Mouse (Mus musculus) limb, embryonic 15.5 days (tissue): ENCODE results near the gene Foxp4. TPM values are rescaled to one million over a fixed set of nuclear protein-coding genes. Genes with fewer than 3 reads are reported as not detected.

Experiments
- ATAC-seq: fragments of 200-750 bp; cut with Nextera tagmentation; 2 replicates; pipeline ENCODE4 v1.8.0; 2017; ENCODE audit warnings: low read depth, moderate TSS enrichment; ENCODE audit not compliant: insufficient number of reproducible peaks, low FRiP score, low TSS enrichment
- H3K27ac ChIP-seq: fragments of 300-500 bp; sonication (generic); 2 replicates; pipeline ENCODE4 v1.5.1; 2015; ENCODE audit warnings: moderate library complexity, mild to moderate bottlenecking, inconsistent platforms
- H3K27me3 ChIP-seq: fragments of 300-500 bp; sonication (generic); 2 replicates; pipeline ENCODE4 v1.6.1; 2015; ENCODE audit warnings: inconsistent platforms
- H3K36me3 ChIP-seq: fragments of 300-500 bp; sonication (generic); 2 replicates; pipeline ENCODE4 v1.6.1; 2015; ENCODE audit warnings: inconsistent platforms
- H3K4me1 ChIP-seq: fragments of 300-500 bp; sonication (generic); 2 replicates; pipeline ENCODE4 v1.6.1; 2015; ENCODE audit warnings: inconsistent platforms
- H3K4me2 ChIP-seq: fragments of 300-500 bp; sonication (generic); 2 replicates; pipeline ENCODE4 v1.6.1; 2015; ENCODE audit warnings: mild to moderate bottlenecking, inconsistent platforms
- H3K4me3 ChIP-seq: fragments of 300-500 bp; sonication (generic); 2 replicates; pipeline ENCODE4 v1.5.1; 2015; ENCODE audit warnings: mild to moderate bottlenecking, inconsistent platforms
- H3K9ac ChIP-seq: fragments of 300-500 bp; sonication (generic); 2 replicates; pipeline ENCODE4 v1.6.1; 2015; ENCODE audit warnings: inconsistent platforms
- H3K9me3 ChIP-seq: fragments of 300-500 bp; sonication (generic); 2 replicates; pipeline ENCODE4 v1.6.1; 2016; ENCODE audit warnings: inconsistent platforms
- WGBS: fragments of 180-500 bp; shearing (Covaris S2); methylation state at CpG from one replicate; pipeline ENCODE4 v1.1.7; 2015; 5-methylcytosine and 5-hydroxymethylcytosine counted together
- polyA plus RNA-seq: library from polyadenylated mRNA; unstranded; fragments of >200 nt; fragmentation: Nextera tagmentation; extraction: Ambion mirVana; gene quantifications from 2 replicates; pipeline ENCODE4 v1.2.1, GENCODE M21; 2015

Foxp4 gene
- polyA plus RNA-seq, 1 experiment from 2014 or later = 22.4 TPM

GRCm38 (mm10) chr17:47949441-47949840, 25.0 kb upstream of the Foxp4 start:
- H3K27me3 ChIP-seq = 0 out of 2 replicates have a peak, but pooled peaks cover 4% of the 10 kb centered on the region
- no peak for ATAC-seq
- no peaks in the 10 kb centered on the region for H3K9me3 ChIP-seq
- H3K4me3 ChIP-seq = no peak overlapping the region
- H3K36me3 ChIP-seq = no peaks in the 10 kb centered on the region
- no peak overlapping the region for H3K4me2 ChIP-seq
- H3K27ac ChIP-seq = no peak overlapping the region
- WGBS = 92% methylated on average over 12 of the region's 12 CpGs
- peaks cover 22% of the 10 kb centered on the region for H3K4me1 ChIP-seq
- H3K9ac ChIP-seq = no peak overlapping the region

DNA sequence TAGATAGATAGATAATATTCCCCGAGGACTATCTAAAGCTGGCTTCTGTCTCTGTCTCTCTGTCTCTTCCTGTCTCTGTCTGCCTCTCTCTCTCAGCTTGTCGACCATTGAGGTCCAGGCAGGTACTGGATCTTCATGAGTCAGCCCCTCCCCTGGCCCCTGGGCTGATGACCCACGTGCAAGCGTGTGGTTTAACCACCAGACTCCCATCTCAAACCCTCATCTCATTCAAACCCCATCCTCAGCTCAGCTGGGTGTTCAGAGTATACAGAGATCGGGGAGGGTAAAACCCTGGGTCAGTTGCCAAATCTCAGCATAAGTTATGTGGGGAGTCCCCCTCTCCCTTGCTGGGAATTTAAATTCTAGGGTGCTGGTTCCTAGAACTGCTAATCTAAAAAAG, 24.3 kb upstream of the Foxp4 start:
- Histone ChIP-seq H3K36me3 (no peaks in the 10 kb centered on the region), H3K27ac (no peak overlapping the region), H3K9ac (no peak overlapping the region), H3K4me2 (no peak overlapping the region), H3K4me3 (no peak overlapping the region), H3K9me3 (no peaks in the 10 kb centered on the region), H3K4me1 (peaks cover 23% of the 10 kb centered on the region), H3K27me3 (0 out of 2 replicates have a peak, but pooled peaks cover 4% of the 10 kb centered on the region)
- 66% methylated on average over 5 of the region's 5 CpGs for WGBS
- no peak for ATAC-seq

DNA sequence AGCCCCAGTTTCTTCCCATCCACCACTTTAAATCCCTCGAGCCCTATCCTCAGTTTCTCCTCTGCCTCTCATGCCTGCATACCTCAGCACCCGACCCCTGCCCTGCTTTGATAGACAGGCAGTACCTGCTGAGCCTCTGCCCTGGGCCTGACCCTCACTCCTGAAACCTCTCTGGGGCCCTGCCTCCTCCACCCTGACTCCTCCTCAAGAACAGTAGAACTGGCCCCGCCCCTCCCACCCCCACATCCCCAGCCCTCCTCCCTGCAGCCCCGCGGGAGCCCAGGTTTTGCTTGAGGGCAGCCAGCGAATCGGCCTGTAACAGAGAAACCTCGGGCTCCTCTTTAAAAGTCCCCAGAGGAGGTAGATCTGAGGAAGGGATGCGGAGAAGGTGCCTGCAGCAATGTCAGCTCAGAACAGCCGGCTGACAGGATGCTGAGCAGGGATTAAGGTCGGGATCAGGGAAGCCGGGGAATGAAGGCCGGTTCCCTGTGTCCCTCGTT, 22.5 kb upstream of the Foxp4 start:
- Histone ChIP-seq H3K9ac (no peak overlapping the region), H3K4me3 (no peak overlapping the region), H3K9me3 (no peaks in the 10 kb centered on the region), H3K4me2 (0 out of 2 replicates have a peak overlapping the region, but pooled peaks have one; percentile 7), H3K36me3 (no peaks in the 10 kb centered on the region), H3K4me1 (peaks cover 19% of the 10 kb centered on the region), H3K27me3 (no peaks in the 10 kb centered on the region), H3K27ac (no peak overlapping the region)
- WGBS = 9% methylated on average over 14 of the region's 14 CpGs
- ATAC-seq = no peak

DNA sequence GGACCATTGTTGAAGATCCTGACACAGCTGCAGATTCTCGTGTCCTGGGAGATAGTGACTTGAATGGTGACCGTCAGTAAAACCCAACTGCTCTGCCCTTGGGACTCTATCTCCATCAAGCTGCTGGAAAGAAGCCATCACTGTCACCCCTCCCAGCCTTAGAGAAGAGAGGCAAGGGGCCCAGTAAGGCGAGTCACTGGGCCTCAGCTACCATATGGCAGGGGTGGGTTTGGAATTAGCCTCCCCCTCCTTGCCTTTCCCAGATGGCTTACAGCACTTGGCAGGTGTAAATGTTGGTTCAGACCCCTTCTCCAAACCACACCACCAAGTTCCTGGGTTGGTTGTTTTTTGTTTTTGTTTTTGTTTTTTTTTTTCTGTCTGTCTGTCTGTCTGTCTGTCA, 21.7 kb upstream of the Foxp4 start:
- H3K27ac ChIP-seq = no peak overlapping the region
- ATAC-seq = no peak
- no peak overlapping the region for H3K4me2 ChIP-seq
- no peak overlapping the region for H3K4me3 ChIP-seq
- WGBS = 69% methylated on average over 3 of the region's 3 CpGs
- no peak overlapping the region for H3K9ac ChIP-seq
- H3K9me3 ChIP-seq = no peaks in the 10 kb centered on the region
- H3K36me3 ChIP-seq = no peaks in the 10 kb centered on the region
- no peaks in the 10 kb centered on the region for H3K27me3 ChIP-seq
- H3K4me1 ChIP-seq = peaks cover 19% of the 10 kb centered on the region

DNA sequence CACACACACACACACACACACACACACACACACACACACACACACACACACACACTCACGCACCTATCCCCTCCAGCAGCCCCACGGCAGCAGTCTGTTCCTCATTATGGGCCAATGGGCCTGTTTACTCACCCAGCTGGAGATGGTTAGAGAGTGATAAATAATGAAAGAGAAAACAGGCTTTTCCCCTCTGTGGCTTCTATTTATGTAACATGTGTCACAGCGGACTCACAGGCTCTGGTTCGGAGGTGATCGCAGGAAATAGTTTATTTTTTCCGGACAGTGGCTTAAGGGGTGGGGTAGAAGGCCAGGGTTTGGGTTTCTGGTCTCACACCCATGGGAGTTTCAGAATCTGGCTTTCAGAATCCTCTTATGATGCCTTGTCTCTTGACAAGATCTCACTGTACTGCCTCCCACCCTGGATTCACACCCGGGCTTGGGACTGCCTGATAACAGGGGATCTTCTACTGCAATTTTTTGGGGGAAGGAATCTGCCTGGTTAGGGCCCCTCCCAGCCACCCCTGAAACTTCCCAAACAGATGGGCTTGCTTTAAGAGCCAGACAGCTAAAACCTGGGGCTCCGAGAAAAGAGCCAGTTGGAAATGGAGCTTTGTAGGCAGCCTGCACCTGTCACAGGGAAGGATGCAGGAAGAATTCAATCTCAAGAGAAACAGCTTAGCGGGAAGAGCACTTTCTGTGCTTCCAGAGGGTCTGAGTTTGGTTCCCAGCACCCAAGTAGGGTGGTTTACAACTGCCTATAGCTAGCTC, 18.8 kb upstream of the Foxp4 start:
- 26% methylated on average over 9 of the region's 9 CpGs for WGBS
- no peaks in the 10 kb centered on the region for H3K36me3 ChIP-seq
- no peak overlapping the region for H3K4me2 ChIP-seq
- no peak overlapping the region for H3K4me3 ChIP-seq
- no peak for ATAC-seq
- no peaks in the 10 kb centered on the region for H3K27me3 ChIP-seq
- peaks cover 19% of the 10 kb centered on the region for H3K4me1 ChIP-seq
- H3K27ac ChIP-seq = no peak overlapping the region
- H3K9me3 ChIP-seq = no peaks in the 10 kb centered on the region
- no peak overlapping the region for H3K9ac ChIP-seq

DNA sequence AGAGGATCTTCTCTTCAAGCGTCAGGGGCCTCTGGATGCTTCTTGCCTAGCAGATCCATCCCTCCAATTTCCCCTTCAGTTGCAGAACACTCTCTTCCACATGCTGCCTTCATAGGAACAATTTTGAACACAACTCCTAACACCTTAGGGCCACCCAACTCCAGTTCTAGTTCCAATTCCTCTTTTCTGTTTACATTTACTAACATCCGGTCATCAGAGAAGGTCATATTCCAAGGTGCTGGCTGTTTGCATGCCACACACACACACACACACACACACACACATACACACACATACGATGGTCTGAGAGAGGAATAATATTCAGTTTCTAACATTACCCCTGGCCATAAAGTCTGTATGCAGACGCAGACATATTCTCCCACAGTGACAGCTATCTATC, 17.6 kb upstream of the Foxp4 start:
- Histone ChIP-seq H3K36me3 (no peaks in the 10 kb centered on the region), H3K4me2 (no peak overlapping the region), H3K9me3 (no peaks in the 10 kb centered on the region), H3K27me3 (no peaks in the 10 kb centered on the region), H3K9ac (no peak overlapping the region), H3K27ac (no peak overlapping the region), H3K4me3 (no peak overlapping the region), H3K4me1 (peaks cover 14% of the 10 kb centered on the region)
- 77% methylated on average over 4 of the region's 4 CpGs for WGBS
- ATAC-seq = no peak

DNA sequence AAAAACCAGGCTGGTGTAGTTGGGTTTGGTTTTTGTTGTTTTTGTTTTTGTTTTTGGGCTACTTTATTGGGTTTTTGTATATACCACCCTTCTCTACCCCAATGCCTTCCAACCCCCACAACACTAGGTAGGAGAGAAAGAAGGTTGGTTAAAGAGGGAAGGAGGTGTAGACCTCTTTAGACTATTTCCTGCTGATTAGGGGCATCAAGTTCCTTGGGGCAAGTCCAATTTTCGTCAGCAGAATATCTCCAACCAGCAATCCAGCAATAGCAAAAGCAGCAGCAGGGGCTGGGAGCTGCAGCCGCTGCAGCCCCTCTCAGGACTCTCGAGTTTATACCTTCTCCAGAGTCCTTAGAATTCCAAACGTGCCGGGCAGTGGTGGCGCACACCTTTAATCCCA, 14.4 kb upstream of the Foxp4 start:
- WGBS = 59% methylated on average over 6 of the region's 6 CpGs
- Histone ChIP-seq H3K27me3 (no peaks in the 10 kb centered on the region), H3K4me3 (no peak overlapping the region), H3K27ac (no peak overlapping the region), H3K4me2 (no peak overlapping the region), H3K4me1 (peaks cover 8% of the 10 kb centered on the region), H3K36me3 (no peaks in the 10 kb centered on the region), H3K9me3 (no peaks in the 10 kb centered on the region), H3K9ac (no peak overlapping the region)
- no peak for ATAC-seq

DNA sequence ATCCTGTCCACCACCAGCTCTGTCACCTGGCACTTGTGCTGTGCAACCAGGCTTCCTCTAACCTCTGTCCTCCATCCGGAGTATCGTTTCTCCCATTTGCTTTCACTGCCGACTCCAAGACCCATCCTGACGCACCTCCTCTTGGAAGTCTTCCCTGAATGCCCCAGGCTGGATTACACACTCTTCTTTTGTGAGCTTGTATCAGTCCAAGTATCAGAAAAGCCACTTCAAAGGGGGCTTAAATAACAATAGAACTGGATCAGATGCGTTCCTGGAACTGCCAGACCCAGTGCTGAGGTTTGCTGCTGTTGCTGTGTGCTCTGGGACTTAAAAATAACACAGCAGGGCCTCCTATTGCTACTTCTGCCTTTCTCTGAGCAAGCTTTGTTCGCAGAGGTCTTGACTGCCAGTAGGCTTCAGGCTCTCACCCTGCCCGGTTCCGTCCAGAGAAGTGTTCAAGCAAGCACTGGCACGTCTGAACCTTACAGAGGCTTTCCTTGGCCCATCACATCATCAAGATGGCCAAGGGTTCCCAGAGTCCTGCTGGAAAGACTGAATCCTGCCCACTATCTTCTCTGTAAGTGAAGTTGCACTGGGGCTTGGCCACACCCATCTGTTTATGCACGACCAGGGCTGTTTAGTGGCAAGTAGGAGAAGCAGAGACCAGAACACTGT, 13.6 kb upstream of the Foxp4 start:
- Histone ChIP-seq H3K27ac (no peak overlapping the region), H3K9ac (no peak overlapping the region), H3K27me3 (no peaks in the 10 kb centered on the region), H3K4me3 (no peak overlapping the region), H3K9me3 (no peaks in the 10 kb centered on the region), H3K4me1 (no peaks in the 10 kb centered on the region; the same call in 1 of the 2 replicates), H3K4me2 (no peak overlapping the region), H3K36me3 (no peaks in the 10 kb centered on the region)
- WGBS = 56% methylated on average over 10 of the region's 10 CpGs
- no peak for ATAC-seq

DNA sequence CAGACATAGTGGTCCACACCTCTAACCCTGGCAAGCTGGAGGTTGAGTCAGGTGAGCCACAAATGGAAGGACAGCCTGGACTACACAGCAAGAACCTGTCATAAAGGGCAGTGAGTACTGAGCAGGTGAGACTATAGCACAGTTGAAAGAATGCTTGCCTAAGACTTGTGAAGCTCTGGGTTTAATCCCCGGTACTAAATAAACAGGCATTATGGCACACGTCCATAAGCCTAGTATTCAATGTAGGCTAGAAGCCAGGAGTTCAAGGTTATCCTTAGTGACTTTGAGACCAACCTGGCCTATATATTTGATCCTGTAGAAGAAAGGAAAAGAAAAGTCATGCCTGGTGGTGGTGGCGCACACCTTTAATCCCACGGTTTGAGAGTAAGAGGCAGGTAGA, 12.1 kb upstream of the Foxp4 start:
- no peak overlapping the region for H3K4me3 ChIP-seq
- H3K9me3 ChIP-seq = no peaks in the 10 kb centered on the region
- H3K27me3 ChIP-seq = no peaks in the 10 kb centered on the region
- ATAC-seq = no peak
- WGBS = 87% methylated on average over 4 of the region's 4 CpGs
- H3K4me2 ChIP-seq = no peak overlapping the region
- H3K4me1 ChIP-seq = no peaks in the 10 kb centered on the region
- H3K9ac ChIP-seq = no peak overlapping the region
- H3K27ac ChIP-seq = no peak overlapping the region
- H3K36me3 ChIP-seq = no peaks in the 10 kb centered on the region

GRCm38 (mm10) chr17:47929431-47929830, 5.0 kb upstream of the Foxp4 start:
- Histone ChIP-seq H3K9me3 (no peaks in the 10 kb centered on the region), H3K9ac (no peak overlapping the region), H3K4me1 (peaks cover 15% of the 10 kb centered on the region), H3K27me3 (no peaks in the 10 kb centered on the region), H3K36me3 (no peaks in the 10 kb centered on the region), H3K4me3 (no peak overlapping the region), H3K4me2 (no peak overlapping the region), H3K27ac (no peak overlapping the region)
- 88% methylated on average over 4 of the region's 4 CpGs for WGBS
- no peak for ATAC-seq

DNA sequence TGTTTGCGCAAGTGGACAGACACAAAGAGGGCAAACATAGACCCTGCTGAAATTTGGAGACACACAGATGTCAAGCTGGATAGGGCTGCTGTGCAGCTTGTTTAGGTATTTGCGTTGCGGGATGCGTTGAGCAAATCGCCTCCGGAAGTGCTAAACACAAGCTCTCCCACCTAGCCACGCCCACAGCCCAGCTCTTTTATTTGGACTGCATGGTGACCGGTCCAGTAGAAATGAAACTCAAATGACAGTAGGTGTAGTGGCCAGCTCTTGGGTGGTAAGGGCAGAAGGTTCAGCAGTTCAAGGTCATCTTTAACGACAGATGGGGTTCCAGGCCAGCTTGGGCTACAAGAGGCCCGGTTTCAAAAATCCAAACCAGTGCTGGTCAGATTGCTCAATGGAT, 1.5 kb upstream of the Foxp4 start:
- Histone ChIP-seq H3K27me3 (no peaks in the 10 kb centered on the region), H3K9me3 (no peaks in the 10 kb centered on the region), H3K36me3 (no peaks in the 10 kb centered on the region), H3K4me1 (peaks cover 39% of the 10 kb centered on the region), H3K27ac (peak overlapping the region; percentile 98), H3K4me3 (peak overlapping the region; percentile 92; the same call in 1 of the 2 replicates), H3K9ac (no peak overlapping the region), H3K4me2 (peak overlapping the region; percentile 83)
- WGBS = 40% methylated on average over 10 of the region's 10 CpGs
- no peak for ATAC-seq

- WGBS = 3% methylated on average over 13 of the region's 13 CpGs
- H3K9me3 ChIP-seq = no peaks in the 10 kb centered on the region
- ATAC-seq = no peak
- peaks cover 44% of the 10 kb centered on the region for H3K4me1 ChIP-seq
- peak overlapping the region; percentile 40 for H3K9ac ChIP-seq
- peak overlapping the region; percentile 98 for H3K27ac ChIP-seq
- no peaks in the 10 kb centered on the region for H3K27me3 ChIP-seq
- H3K4me2 ChIP-seq = peak overlapping the region; percentile 83
- H3K36me3 ChIP-seq = no peaks in the 10 kb centered on the region
- peak overlapping the region; percentile 92 for H3K4me3 ChIP-seq
Observed at GRCm38 (mm10) chr17:47925340-47925926, 988 bp upstream of the Foxp4 start.
